ENCODE assay signal across 14 mouse cellular contexts in genomic region chr4:102592541-102592940, GRCm38 (mm10).
A peak's percentile ranks its signal among the peaks of the same experiment; 100 is the strongest.
DNase-seq lines count a peak whose midpoint lies in the region; ATAC-seq and TF ChIP-seq lines count a peak whose summit lies in the region.
"Had no signal": no experiment of that assay in that cellular context is flagged by ENCODE, and none has a peak within 500 bp of the region (broad histone marks: within the 10 kb centered on the region; RNA-seq: fewer than 3 reads in every experiment).

No protein-coding gene starts in this region.

- H3K9ac ChIP-seq in forebrain, postnatal 0 days, result 0 out of 2 replicates have a peak overlapping the region, but pooled peaks have one; percentile 25
- H3K9ac ChIP-seq in forebrain, embryonic 11.5 days (ENCODE audit: low read length), result no peak overlapping the region
- H3K9ac ChIP-seq in neural tube, embryonic 13.5 days, result peak overlapping the region; percentile 50
- no peak overlapping the region for H3K9ac ChIP-seq in midbrain, embryonic 12.5 days (replicated peaks)
- H3K9ac ChIP-seq: heart, embryonic 15.5 days; kidney, embryonic 15.5 days; limb, embryonic 13.5 days had no signal

- no peak overlapping the region for H3K27ac ChIP-seq in forebrain, postnatal 0 days (ENCODE audit: low read depth, low read length)
- no peak overlapping the region for H3K27ac ChIP-seq in forebrain, embryonic 11.5 days (ENCODE audit: low read depth, low read length)
- peak overlapping the region; percentile 47; the same call in 1 of the 2 replicates for H3K27ac ChIP-seq in neural tube, embryonic 13.5 days (replicated peaks)
- peak overlapping the region; percentile 68 for H3K27ac ChIP-seq in midbrain, embryonic 12.5 days (replicated peaks)
- H3K27ac ChIP-seq: heart, embryonic 15.5 days; kidney, embryonic 15.5 days; limb, embryonic 13.5 days had no signal

- ATAC-seq in forebrain, postnatal 0 days, result no peak
- ATAC-seq in forebrain, embryonic 11.5 days (replicated peaks; ENCODE audit: low FRiP score), result no peak
- ATAC-seq in neural tube, embryonic 13.5 days (ENCODE audit: low read depth), result no peak
- ATAC-seq in midbrain, embryonic 12.5 days (ENCODE audit: low FRiP score, low read depth), result no peak
- ATAC-seq: inflammation-experienced regulatory T-cells, adult 6 months; Patski had no signal

- peaks cover 14% of the 10 kb centered on the region for H3K36me3 ChIP-seq in forebrain, postnatal 0 days (ENCODE audit: insufficient read depth)
- H3K36me3 ChIP-seq in forebrain, embryonic 11.5 days (ENCODE audit: control insufficient read depth, insufficient read depth, low read length), result no peaks in the 10 kb centered on the region
- H3K36me3 ChIP-seq in neural tube, embryonic 13.5 days, result peaks cover 13% of the 10 kb centered on the region
- H3K36me3 ChIP-seq in midbrain, embryonic 12.5 days, result no peaks in the 10 kb centered on the region

- DNase-seq in forebrain, postnatal 0 days, result no peak
- no peak for DNase-seq in forebrain, embryonic 11.5 days (ENCODE audit: low spot score)
- no peak for DNase-seq in neural tube, embryonic 10.5 days (ENCODE audit: extremely low spot score, low spot score)
- no peak for DNase-seq in embryo, embryonic 10 days (ENCODE audit: low spot score)
- DNase-seq in urinary bladder, postnatal 4 days (ENCODE audit: low spot score in 2 of 2), result no peak
- DNase-seq in left cerebral cortex, adult 11 months (ENCODE audit: low spot score), result no peak
- DNase-seq: thymus, postnatal 4 days had no signal

- TF ChIP-seq CTCF in forebrain, postnatal 0 days (IDR thresholded peaks at IDR 0.05; ENCODE audit: low read depth), result no peak

- H3K4me3 ChIP-seq in forebrain, postnatal 0 days (ENCODE audit: low read depth, low read length), result no peak overlapping the region
- H3K4me3 ChIP-seq in forebrain, embryonic 11.5 days (ENCODE audit: low read depth, low read length), result no peak overlapping the region
- H3K4me3 ChIP-seq in neural tube, embryonic 13.5 days, result 0 out of 2 replicates have a peak overlapping the region, but pooled peaks have one; percentile 17
- no peak overlapping the region for H3K4me3 ChIP-seq in midbrain, embryonic 12.5 days
- H3K4me3 ChIP-seq: heart, embryonic 15.5 days; kidney, embryonic 15.5 days; limb, embryonic 13.5 days had no signal

- WGBS in forebrain, postnatal 0 days, result 64% methylated on average over 2 of the region's 2 CpGs
- 74% methylated on average over 2 of the region's 2 CpGs for WGBS in forebrain, embryonic 11.5 days
- 63% methylated on average over 2 of the region's 2 CpGs for WGBS in neural tube, embryonic 13.5 days
- WGBS in midbrain, embryonic 12.5 days, result 53% methylated on average over 2 of the region's 2 CpGs

- H3K9me3 ChIP-seq in forebrain, postnatal 0 days (ENCODE audit: low read length), result no peaks in the 10 kb centered on the region
- no peaks in the 10 kb centered on the region for H3K9me3 ChIP-seq in forebrain, embryonic 11.5 days (ENCODE audit: control insufficient read depth, low read length)
- no peaks in the 10 kb centered on the region for H3K9me3 ChIP-seq in neural tube, embryonic 13.5 days
- no peaks in the 10 kb centered on the region for H3K9me3 ChIP-seq in midbrain, embryonic 12.5 days
- H3K9me3 ChIP-seq: heart, embryonic 15.5 days; kidney, embryonic 15.5 days; limb, embryonic 13.5 days had no signal

- H3K27me3 ChIP-seq in forebrain, postnatal 0 days (ENCODE audit: insufficient read depth, low read length), result no peaks in the 10 kb centered on the region
- no peaks in the 10 kb centered on the region; the same call in 1 of the 2 replicates for H3K27me3 ChIP-seq in forebrain, embryonic 11.5 days (ENCODE audit: control insufficient read depth, insufficient read depth, low read length)
- H3K27me3 ChIP-seq in neural tube, embryonic 13.5 days, result no peaks in the 10 kb centered on the region
- no peaks in the 10 kb centered on the region for H3K27me3 ChIP-seq in midbrain, embryonic 12.5 days
- H3K27me3 ChIP-seq: heart, embryonic 15.5 days; kidney, embryonic 15.5 days; limb, embryonic 13.5 days; Patski had no signal

- peaks cover 31% of the 10 kb centered on the region for H3K4me1 ChIP-seq in forebrain, postnatal 0 days (ENCODE audit: insufficient read depth)
- H3K4me1 ChIP-seq in forebrain, embryonic 11.5 days (replicated peaks; ENCODE audit: control insufficient read depth, insufficient read depth, low read length), result peaks cover 9% of the 10 kb centered on the region
- peaks cover 41% of the 10 kb centered on the region for H3K4me1 ChIP-seq in neural tube, embryonic 13.5 days (replicated peaks)
- H3K4me1 ChIP-seq in midbrain, embryonic 12.5 days, result peaks cover 44% of the 10 kb centered on the region

- peak overlapping the region; percentile 38 for H3K4me2 ChIP-seq in forebrain, postnatal 0 days (ENCODE audit: low read depth)
- H3K4me2 ChIP-seq in forebrain, embryonic 11.5 days (ENCODE audit: low read depth, low read length, severe bottlenecking), result no peak overlapping the region
- peak overlapping the region; percentile 34; the same call in 1 of the 2 replicates for H3K4me2 ChIP-seq in neural tube, embryonic 13.5 days
- H3K4me2 ChIP-seq in midbrain, embryonic 12.5 days (replicated peaks), result peak overlapping the region; percentile 13; the same call in 1 of the 2 replicates
- H3K4me2 ChIP-seq: heart, embryonic 15.5 days; kidney, embryonic 15.5 days; limb, embryonic 13.5 days had no signal

Comparison
In these comparisons a context has a peak if more than half of its experiments do, and no peak if none do; other contexts are left out.
1. H3K9ac ChIP-seq: peak in forebrain, postnatal 0 days (single experiment) and neural tube, embryonic 13.5 days (single experiment); none in forebrain, embryonic 11.5 days (single experiment) and midbrain, embryonic 12.5 days (single experiment).
2. H3K27ac ChIP-seq: peak in neural tube, embryonic 13.5 days (single experiment) and midbrain, embryonic 12.5 days (single experiment); none in forebrain, postnatal 0 days (single experiment) and forebrain, embryonic 11.5 days (single experiment).